Comparison of ENCODE assay signal across 8 mouse cellular contexts in genomic region chr1:21101221-21102006, GRCm38 (mm10). TPM values are rescaled to one million over a fixed set of nuclear protein-coding genes. Genes with fewer than 3 reads are reported as not detected.
DNase-seq lines count a peak whose midpoint lies in the region; ATAC-seq and TF ChIP-seq lines count a peak whose summit lies in the region.

No protein-coding gene starts in this region.

- peak; percentile 33 for DNase-seq in hindbrain, embryonic 14.5 days (ENCODE audit: low spot score)
- DNase-seq in adrenal gland, postnatal 25 days = peak; percentile 84
- peak; percentile 36 for DNase-seq in embryonic facial prominence, embryonic 11.5 days (ENCODE audit: low spot score)
- DNase-seq in heart, postnatal 14 days = peak; percentile 85 to 86
- DNase-seq in layer of hippocampus, adult 9-10 months (ENCODE audit: low spot score) = peak; percentile 42
- peak; percentile 71 for DNase-seq in lung, postnatal 0 days (ENCODE audit: low spot score)
- DNase-seq in splenic B cell, adult 2 months (ENCODE audit: low read depth, low spot score) = peak; percentile 79

- intact Hi-C loops in heart, postnatal 14 days (cut with DNase I) = loop anchor here (1.0 to 5.0 kb wide), 5 partner anchors 23 to 399 kb away; partner anchors contain the start of gene Tram2

- H3K4me3 ChIP-seq in hindbrain, embryonic 14.5 days (replicated peaks; ENCODE audit: low read length) = no peak overlapping the region
- H3K4me3 ChIP-seq in hindbrain, embryonic 12.5 days = no peak overlapping the region
- H3K4me3 ChIP-seq in embryonic facial prominence, embryonic 11.5 days (ENCODE audit: low read depth, low read length) = no peak overlapping the region
- no peak overlapping the region for H3K4me3 ChIP-seq in lung, postnatal 0 days (ENCODE audit: low read depth, low read length)

- WGBS in hindbrain, embryonic 14.5 days = 53% methylated on average over 15 of the region's 15 CpGs
- 58% methylated on average over 15 of the region's 15 CpGs for WGBS in hindbrain, embryonic 12.5 days
- WGBS in embryonic facial prominence, embryonic 11.5 days = 39% methylated on average over 15 of the region's 15 CpGs
- 31% methylated on average over 15 of the region's 15 CpGs for WGBS in lung, postnatal 0 days

- H3K4me1 ChIP-seq in hindbrain, embryonic 14.5 days (replicated peaks; ENCODE audit: control insufficient read depth, insufficient read depth, low read length) = no peaks in the 10 kb centered on the region
- H3K4me1 ChIP-seq in hindbrain, embryonic 12.5 days = no peaks in the 10 kb centered on the region
- H3K4me1 ChIP-seq in embryonic facial prominence, embryonic 11.5 days (ENCODE audit: control insufficient read depth, insufficient read depth, low read length) = no peaks in the 10 kb centered on the region
- H3K4me1 ChIP-seq in lung, postnatal 0 days (ENCODE audit: insufficient read depth, low read depth, low read length) = no peaks in the 10 kb centered on the region

- H3K9ac ChIP-seq in hindbrain, embryonic 14.5 days = no peak overlapping the region
- no peak overlapping the region for H3K9ac ChIP-seq in hindbrain, embryonic 12.5 days
- no peak overlapping the region for H3K9ac ChIP-seq in embryonic facial prominence, embryonic 11.5 days (replicated peaks; ENCODE audit: low read length)
- H3K9ac ChIP-seq in lung, postnatal 0 days (replicated peaks; ENCODE audit: low read depth) = no peak overlapping the region

- no peaks in the 10 kb centered on the region for H3K9me3 ChIP-seq in hindbrain, embryonic 14.5 days (ENCODE audit: control insufficient read depth, low read length)
- no peaks in the 10 kb centered on the region for H3K9me3 ChIP-seq in hindbrain, embryonic 12.5 days (replicated peaks)
- no peaks in the 10 kb centered on the region for H3K9me3 ChIP-seq in embryonic facial prominence, embryonic 11.5 days (replicated peaks; ENCODE audit: control insufficient read depth, low read length)
- no peaks in the 10 kb centered on the region for H3K9me3 ChIP-seq in lung, postnatal 0 days (ENCODE audit: low read length)

- ATAC-seq in hindbrain, embryonic 14.5 days (ENCODE audit: low FRiP score) = no peak
- ATAC-seq in hindbrain, embryonic 12.5 days (ENCODE audit: low FRiP score) = no peak
- ATAC-seq in embryonic facial prominence, embryonic 11.5 days (replicated peaks; ENCODE audit: insufficient number of reproducible peaks, low FRiP score, low TSS enrichment, low read depth) = no peak
- peak; percentile 65 for ATAC-seq in lung, postnatal 0 days

- no peaks in the 10 kb centered on the region for H3K27me3 ChIP-seq in hindbrain, embryonic 14.5 days (ENCODE audit: control insufficient read depth, insufficient read depth, low read length)
- H3K27me3 ChIP-seq in hindbrain, embryonic 12.5 days = no peaks in the 10 kb centered on the region
- H3K27me3 ChIP-seq in embryonic facial prominence, embryonic 11.5 days (ENCODE audit: control insufficient read depth, insufficient read depth, low read length) = no peaks in the 10 kb centered on the region
- no peaks in the 10 kb centered on the region for H3K27me3 ChIP-seq in lung, postnatal 0 days (replicated peaks; ENCODE audit: insufficient read depth, low read length)
- H3K27me3 ChIP-seq in splenic B cell, adult 2 months (ENCODE audit: control insufficient read depth, insufficient read depth, low read length, poor library complexity, severe bottlenecking) = no peaks in the 10 kb centered on the region

- no peak overlapping the region for H3K4me2 ChIP-seq in hindbrain, embryonic 14.5 days (replicated peaks)
- H3K4me2 ChIP-seq in hindbrain, embryonic 12.5 days (replicated peaks) = no peak overlapping the region
- no peak overlapping the region for H3K4me2 ChIP-seq in embryonic facial prominence, embryonic 11.5 days (ENCODE audit: low read depth, low read length)
- H3K4me2 ChIP-seq in lung, postnatal 0 days (replicated peaks; ENCODE audit: low read depth, low read length) = no peak overlapping the region

- H3K27ac ChIP-seq in hindbrain, embryonic 14.5 days = no peak overlapping the region
- H3K27ac ChIP-seq in hindbrain, embryonic 12.5 days = no peak overlapping the region
- H3K27ac ChIP-seq in embryonic facial prominence, embryonic 11.5 days (replicated peaks; ENCODE audit: low read depth, low read length) = no peak overlapping the region
- H3K27ac ChIP-seq in lung, postnatal 0 days (ENCODE audit: low read length) = no peak overlapping the region

- no peaks in the 10 kb centered on the region for H3K36me3 ChIP-seq in hindbrain, embryonic 14.5 days (replicated peaks; ENCODE audit: control insufficient read depth, insufficient read depth)
- H3K36me3 ChIP-seq in hindbrain, embryonic 12.5 days = no peaks in the 10 kb centered on the region
- H3K36me3 ChIP-seq in embryonic facial prominence, embryonic 11.5 days (replicated peaks; ENCODE audit: control insufficient read depth, insufficient read depth, low read depth, low read length) = no peaks in the 10 kb centered on the region
- no peaks in the 10 kb centered on the region for H3K36me3 ChIP-seq in lung, postnatal 0 days (ENCODE audit: insufficient read depth, low read length)
- no peaks in the 10 kb centered on the region for H3K36me3 ChIP-seq in splenic B cell, adult 2 months (ENCODE audit: control insufficient read depth, insufficient read depth, low read length, poor library complexity, severe bottlenecking)

- TF ChIP-seq CTCF in lung, postnatal 0 days (IDR thresholded peaks at IDR 0.05) = peak; percentile 89

- TF ChIP-seq EP300 in lung, postnatal 0 days (IDR thresholded peaks at IDR 0.05) = no peak

RNA-seq across cellular contexts. Expression of gene Tram2, which starts 22.4 kb away (rescaled TPM):
- 2.6 and 2.8 TPM in 2 replicates for polyA plus RNA-seq in hindbrain, embryonic 14.5 days (2014; fragmentation: Nextera tagmentation; extraction: Ambion mirVana)
- 5.6 and 6.0 TPM in 2 replicates for polyA plus RNA-seq in hindbrain, embryonic 12.5 days (2016; fragmentation: Nextera tagmentation; extraction: Ambion mirVana)
- 5.4 and 5.8 TPM in 2 replicates for total RNA-seq in adrenal gland, postnatal 25 days (2021)
- polyA plus RNA-seq in embryonic facial prominence, embryonic 11.5 days (2014; fragmentation: Nextera tagmentation; extraction: Ambion mirVana) = 8.7 and 9.0 TPM in 2 replicates
- 1 to 10 TPM; 8.7 to 9.2 TPM for total RNA-seq in heart, postnatal 14 days (2021)
- 8.1 and 8.3 TPM in 2 replicates for polyA plus RNA-seq in lung, postnatal 0 days (2015; fragmentation: Nextera tagmentation; extraction: Ambion mirVana)

Comparison
In these comparisons a context has a peak if more than half of its experiments do, and no peak if none do; other contexts are left out.
1. DNase-seq: peak in every context shown above with its lines; median percentile 86 in heart, postnatal 14 days; 84 in adrenal gland, postnatal 25 days; 79 in splenic B cell, adult 2 months; 71 in lung, postnatal 0 days; 42 in layer of hippocampus, adult 9-10 months; 36 in embryonic facial prominence, embryonic 11.5 days; 33 in hindbrain, embryonic 14.5 days.